Mouse (Mus musculus) right cerebral cortex, postnatal 10 days (tissue): ENCODE results near the gene Fubp3.
A peak's percentile ranks its signal among the peaks of the same experiment; 100 is the strongest.

ENCODE experiments used
- DNase-seq, 2 experiments: peaks; one replicate each; pipeline ENCODE4 v3.0.0; 2021; ENCODE audit warnings: low spot score in 2 of 2

The Fubp3 gene

DNA sequence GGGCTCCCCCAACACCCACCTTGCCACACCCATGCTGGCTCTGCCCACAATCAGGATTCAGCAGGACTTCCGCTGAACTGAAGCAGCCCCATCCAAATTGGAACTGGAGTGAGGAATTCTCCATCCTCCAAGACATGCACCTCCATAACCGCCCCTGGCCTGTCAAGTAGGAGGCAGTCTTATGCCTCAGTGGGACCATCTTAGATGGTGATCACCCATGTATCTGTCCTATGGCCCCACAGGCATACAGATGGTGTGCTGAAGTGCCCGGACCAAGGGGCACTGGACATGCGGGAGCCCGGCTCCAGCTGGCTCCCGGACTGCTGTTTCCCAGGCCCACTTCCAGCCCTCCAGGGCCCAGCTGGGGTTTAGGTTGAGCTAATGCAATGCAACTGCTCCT lies 46.8 kb downstream of the Fubp3 start:
- DNase-seq = no peak

DNA sequence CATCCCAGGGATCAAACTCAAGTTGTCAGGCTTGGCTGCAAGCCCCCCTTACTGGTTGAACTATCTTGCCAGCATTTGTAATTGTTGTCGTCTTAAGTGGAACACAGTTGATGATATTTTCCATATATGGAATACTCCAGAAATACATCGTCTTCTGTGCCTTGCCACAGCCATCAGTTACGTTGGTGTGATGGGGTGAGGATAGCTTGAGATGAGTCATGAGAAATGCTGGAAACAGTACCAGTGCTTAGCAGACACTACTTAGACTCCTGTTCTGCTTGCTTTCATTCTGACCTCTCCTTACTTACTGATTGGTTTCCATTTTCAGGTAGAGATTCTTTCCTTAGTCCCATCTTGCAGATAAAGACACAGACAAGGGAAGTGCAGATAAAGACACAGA lies 61.1 kb downstream of the Fubp3 start:
- no peak for DNase-seq

DNA sequence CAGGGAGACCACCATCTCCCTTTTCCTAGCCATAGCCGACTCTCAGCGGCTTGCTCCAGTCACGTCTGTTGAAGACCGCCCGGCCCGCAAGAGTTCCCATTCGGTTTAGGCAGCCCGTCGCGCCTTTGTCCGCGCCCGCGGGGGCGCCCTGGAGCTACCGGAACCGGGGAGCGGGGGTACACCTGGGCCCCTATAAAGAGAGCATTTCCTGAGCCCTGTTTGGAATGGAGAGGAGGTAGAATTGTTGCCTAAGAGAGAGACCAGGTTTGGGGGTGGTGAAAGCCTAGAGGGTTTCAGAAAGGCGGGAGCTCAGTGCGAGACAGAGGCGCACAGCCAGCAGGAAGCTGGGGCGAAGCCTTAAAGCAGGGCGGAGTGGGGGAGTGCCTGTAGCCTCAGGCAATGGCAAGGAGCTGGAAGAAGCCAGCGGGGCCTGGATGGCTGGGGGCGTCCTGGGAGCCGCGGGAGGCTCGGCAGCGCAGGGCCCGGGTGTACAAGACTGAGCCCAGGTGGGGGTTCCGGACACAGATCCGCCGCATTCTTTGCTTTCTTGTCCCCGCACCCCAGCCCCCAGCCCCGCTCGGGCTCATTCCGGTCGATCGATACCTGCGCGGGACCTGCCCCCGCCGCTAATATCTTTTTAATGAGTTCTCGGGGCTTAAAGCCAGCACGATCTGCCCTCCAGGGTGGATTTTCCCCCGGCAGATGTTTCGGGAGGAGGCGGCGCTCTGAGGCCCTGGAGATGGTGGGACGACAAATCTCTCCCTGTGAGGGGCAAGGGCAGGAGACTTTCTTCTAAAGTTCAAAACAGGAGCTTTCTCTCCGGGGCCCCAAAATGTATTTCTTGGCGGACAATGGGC lies 63.1 kb downstream of the Fubp3 start:
- DNase-seq = no peak

DNA sequence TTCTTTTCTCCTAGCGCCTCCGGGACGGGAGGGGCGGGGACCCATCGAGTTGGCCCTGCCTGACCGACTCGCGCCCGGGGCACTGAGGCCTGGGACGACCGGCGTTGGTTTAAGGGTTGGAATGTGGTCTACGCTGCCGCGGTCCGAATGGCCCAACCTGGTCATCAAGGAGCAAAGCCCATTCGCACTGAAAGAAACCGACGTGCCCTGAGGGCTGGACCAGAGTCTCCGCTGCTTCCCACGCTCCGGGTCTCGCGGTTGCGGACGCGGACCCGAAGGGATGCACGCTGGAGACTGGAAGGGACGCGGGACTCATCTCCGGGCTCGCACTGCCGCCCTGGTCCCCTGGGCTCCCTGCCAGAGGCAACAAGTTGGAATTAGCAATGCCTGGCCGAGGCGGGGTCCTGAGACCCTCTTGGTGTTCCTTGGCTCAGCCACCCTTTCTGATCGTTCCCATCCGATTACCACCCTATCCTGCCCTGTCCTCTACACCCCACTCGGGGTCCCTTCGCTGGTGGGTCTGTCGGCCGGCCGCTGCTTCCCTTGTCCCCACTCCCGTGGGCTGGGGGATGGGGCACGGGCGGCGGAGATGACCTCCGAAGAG lies 63.8 kb downstream of the Fubp3 start:
- DNase-seq = no peak

DNA sequence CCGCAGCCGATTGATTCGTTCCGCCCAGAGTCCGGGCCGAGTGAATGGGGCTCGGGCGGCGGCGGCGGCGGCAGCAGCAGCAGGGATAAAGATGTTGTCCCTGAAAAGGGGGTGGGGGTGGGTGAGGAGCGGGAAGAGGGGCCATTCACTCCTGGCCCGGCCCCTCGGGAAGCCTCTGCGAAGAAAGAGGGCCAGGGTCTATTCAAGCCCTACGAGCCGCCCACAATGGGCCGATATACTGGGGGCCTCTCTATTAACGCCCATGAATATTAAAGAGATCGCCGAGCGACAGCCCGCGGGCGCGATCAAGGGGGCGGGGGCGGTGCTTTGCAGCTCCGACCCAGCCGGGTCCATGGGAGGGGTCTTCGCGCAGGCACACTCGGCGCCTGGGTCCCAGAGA lies 64.3 kb downstream of the Fubp3 start:
- no peak for DNase-seq

DNA sequence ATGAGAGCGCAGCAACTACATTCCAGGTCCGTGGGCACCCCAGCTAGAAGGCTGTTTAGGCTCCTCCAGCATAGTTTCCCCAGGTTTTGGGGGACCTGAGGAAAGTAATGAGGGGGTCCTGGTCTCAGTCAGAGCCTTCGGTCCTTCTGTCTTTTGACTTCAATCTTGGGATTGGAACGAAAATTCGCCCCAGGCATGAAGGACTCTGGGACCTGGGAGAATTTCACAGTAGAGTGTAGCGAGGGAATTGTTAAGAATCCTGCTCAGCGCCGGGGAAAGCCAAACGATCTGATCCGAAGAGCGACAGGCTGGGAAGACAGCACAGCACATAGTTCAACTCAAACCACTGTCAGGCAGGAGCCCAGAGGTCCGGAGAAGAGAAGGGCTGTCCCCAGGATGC lies 64.9 kb downstream of the Fubp3 start:
- no peak for DNase-seq

DNA sequence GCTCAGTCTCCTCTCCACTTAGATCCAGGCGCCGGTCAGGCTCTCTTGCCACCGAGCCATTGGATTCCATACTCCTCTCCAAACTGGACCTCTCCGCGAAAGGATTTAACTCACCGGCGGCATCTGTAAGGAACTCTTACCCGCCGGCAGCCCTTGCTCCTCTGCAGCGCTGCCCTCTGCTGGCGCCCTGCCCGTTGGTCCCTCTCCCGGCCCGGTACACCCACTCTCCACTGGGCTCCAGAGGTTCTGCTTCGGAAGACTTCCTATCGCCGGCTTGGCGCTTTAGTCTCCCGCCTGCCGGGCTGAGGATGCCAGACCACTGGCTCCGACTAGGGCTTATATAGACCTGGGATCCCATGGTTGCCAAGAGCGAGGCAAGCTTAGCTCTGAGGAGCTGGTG lies 65.4 kb downstream of the Fubp3 start:
- peak in 1 of 2 experiments; percentile 49 for DNase-seq

DNA sequence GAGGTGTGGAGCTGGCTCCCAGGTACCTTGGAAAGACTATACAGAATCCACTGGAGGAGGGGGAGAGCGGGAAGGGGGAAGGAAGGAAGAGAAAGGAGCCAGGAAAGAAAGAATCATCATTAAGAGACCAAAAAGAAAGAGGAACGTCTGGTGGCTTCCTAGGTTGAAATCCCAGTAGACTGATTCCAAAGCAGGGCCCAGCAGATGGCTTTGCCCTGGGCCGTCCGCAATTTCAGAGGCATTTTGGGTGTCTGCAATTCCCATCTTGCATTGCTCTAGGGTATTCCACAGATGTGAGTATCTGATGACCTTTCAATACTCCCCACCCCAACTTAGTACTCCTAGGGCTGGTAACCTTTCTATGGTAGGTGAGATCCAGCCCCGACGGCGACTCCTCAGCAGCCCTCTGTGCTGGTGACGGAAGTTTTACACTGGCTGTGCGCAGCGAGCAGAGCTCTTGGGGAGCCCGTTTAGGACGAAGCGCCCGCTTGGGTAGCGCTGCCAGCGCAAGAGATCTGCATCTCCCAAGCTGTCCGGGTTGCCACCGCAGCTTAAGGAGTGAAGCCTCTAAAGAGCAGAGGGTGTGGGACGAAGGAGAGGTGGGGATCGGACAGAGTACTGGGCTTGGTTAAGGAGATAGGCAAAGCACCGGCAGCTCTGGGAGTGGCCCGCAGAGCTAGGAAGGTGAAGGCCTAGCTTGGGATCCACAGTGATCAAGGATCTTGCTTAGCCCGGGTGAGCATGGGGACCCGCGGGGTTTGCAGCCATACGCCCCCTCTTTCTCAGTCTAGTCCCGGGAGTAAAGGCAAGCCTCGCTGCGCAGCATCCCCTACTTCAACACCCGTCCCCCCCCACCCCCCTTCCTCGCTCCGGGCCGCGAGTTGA lies 66.4 kb downstream of the Fubp3 start:
- DNase-seq = peak in 1 of 2 experiments; percentile 17

DNA sequence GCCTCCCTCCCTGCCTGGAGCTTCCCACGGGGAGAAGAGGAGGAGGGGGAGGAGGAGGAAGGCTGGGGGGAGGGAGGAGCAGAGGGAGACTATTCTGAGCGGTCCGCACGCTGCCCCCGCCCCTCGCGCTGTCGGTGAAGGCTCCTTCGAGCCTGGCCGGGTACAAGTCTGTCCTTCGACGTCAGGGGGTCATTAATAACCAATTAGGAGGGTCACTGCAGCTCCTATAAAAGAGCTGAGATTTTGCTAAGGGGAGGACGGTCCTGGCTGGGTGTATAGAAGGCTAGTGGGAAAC lies 67.0 kb downstream of the Fubp3 start:
- peak in 1 of 2 experiments; percentile 16 for DNase-seq

DNA sequence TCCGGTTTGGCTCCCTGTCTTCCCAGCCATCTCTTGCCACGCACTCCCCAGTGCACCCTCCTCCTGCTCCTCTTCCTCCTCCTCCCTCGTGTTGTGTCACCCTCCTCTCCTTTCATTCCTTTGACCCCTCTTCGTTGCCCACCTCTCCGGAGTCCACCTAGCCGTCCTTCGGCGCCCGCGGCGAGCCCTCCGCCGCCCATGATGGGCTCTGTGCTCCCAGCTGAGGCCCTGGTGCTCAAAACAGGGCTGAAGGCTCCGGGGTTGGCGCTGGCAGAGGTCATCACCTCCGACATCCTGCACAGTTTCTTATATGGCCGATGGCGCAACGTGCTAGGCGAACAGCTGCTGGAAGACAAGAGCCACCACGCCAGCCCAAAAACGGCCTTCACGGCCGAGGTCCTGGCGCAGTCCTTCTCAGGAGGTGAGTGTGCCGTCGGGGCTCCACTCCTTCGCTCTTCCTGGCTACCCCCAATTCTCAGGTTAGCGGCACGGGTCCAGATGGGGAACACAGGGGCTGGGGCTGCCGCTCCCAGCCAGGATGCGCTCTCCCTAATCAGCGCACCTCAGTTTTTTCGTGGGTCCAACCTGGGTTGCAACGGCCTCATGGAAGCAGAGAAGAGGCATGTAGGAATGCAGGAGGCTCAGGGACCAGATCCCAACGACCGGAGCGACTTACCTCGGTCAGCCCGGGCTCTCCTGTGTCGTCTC lies 67.6 kb downstream of the Fubp3 start, which contains the start of gene Prdm12:
TSS of gene Prdm12 (plus strand) at position 137 of the 708 bp plus-strand sequence.
- no peak for DNase-seq

DNA sequence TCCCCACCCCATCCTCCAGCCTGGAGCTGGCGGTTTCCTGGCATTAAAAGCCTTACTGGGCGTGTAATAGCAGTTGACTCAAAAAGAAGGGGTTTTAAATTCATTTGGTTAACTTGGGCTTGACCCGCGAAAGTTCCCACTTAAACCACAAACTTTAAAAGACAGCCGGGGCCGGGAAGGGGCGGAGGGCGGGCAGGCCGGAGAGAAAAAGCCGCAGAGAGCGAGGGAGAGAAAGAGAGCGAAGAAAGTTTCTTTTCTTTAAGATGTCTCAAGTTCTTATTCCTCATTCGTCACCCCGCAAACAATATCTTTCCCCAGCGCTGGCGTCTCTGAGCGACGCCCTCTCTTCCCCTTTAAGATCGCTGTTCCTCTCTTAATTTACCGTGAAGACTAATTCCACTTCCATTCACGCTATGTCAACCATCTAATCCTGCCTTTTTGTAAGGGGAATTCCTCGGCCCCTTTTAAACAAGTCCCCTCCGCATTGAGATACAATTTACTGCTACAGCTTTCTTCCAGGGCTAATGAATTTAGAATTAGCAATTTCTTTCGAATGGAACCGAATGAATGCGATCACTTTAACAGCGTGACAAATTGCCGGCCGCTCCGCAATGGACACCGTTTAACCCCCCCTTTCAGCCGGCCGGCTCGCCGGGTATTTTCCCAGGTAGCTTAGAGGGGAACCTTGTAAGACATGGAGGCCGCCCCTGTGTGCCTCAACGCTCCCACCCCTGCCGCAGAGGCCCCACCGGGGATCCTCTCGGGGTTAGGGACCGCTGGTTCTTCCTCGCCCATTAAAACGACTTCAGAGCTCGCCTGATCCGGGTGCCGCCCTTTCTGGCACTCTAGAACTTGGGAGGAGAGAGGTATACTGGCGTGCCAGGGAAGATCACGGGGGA lies 68.4 kb downstream of the Fubp3 start:
- no peak for DNase-seq

DNA sequence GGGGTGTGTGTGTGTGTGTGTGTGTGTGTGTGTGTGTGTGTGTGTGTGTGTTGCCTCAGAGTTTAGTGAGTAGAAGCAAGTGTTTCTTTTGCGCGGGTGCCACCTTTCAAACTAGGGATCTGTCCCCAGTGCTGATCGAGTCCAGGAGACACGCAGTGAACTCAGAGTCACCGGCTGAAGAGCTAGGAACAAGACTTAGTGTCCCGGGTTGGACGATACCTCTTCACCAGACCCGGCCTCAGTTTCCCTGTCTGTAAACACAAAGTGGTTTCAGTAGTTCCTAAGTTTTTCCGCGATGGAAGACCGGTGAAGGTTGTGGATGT lies 69.0 kb downstream of the Fubp3 start:
- DNase-seq = no peak

DNA sequence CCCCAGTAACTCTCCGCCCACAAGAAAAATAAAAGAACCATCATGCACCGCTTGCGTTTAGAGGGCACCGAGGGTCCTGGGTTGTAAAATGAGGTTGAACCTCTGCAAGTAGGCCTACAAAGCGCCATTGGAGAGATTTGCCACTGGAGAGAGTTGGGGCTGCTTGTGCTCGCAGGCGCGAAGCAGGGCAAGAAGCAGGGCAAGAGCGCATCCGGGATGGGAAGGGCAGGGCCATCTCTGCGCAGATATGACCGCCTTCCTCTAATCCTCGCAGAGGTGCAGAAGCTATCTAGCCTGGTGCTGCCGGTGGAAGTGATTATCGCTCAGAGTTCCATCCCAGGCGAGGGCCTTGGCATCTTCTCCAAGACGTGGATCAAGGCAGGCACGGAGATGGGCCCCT lies 69.5 kb downstream of the Fubp3 start:
- DNase-seq = no peak

DNA sequence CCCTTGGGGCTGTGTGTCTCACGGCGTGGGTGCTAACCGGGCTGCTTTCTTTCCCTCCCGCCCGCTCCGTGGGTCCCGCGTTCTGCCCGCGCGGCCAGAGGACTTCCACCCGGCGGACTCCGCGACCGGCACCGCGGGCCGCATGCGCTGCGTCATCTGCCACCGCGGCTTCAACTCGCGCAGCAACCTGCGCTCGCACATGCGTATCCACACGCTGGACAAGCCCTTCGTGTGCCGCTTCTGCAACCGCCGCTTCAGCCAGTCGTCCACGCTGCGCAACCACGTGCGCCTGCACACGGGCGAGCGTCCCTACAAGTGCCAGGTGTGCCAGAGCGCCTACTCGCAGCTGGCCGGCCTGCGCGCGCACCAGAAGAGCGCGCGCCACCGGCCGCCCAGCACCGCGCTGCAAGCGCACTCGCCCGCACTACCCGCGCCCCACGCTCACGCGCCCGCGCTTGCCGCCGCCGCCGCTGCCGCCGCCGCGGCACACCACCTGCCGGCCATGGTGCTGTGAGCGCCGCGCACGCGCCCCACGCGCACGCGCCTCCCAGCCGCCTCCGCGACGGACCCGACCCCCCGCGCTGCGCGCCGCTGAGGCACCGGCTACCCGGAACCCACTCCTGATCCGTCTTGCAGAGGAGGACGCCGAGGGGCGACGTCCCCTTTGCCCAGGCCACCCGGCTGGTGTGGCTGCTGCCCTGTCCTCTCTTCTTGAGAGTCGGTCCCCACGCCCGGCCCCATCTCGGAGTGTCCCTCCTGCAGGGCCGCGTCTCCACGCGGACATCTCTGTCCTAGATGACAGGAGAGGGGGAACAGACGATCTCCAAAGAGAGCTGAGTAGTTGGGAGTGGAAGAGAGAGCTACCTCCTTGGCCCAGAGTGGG lies 81.8 kb downstream of the Fubp3 start:
- DNase-seq = peak; percentile 83 to 87

DNA sequence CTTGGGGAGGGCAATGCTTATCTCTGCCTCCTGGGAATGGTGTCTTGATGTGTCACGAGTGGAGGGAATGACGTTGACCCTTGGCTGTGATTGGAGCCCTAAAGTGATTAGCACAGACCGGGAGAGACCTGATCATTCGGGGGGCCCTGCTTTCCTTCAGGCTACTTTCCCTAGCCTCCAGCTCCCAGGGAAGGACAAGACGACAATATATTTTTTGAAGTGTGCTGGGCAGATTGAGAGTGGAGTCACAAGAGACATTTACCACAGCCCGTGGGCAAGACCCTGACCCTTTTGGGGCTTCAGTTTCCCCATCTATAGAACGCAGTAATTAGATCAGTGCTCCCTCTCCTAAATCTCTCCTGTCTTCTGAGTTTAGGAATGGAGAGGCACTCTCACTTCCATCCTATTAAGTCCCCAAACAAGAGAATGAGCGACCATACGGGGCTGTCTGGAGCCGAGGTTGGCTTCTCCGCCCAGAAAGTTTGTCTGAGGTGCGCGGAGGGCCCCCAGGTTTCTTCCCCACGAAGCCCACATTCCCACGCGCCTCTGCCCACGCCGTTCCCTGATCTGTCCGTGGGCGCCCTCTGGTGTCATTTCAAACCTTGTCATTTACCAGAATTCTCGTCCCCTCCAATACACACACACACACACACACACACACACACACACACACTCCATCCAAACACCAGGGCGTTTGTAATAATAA lies 82.6 kb downstream of the Fubp3 start:
- peak; percentile 70 to 82 for DNase-seq

DNA sequence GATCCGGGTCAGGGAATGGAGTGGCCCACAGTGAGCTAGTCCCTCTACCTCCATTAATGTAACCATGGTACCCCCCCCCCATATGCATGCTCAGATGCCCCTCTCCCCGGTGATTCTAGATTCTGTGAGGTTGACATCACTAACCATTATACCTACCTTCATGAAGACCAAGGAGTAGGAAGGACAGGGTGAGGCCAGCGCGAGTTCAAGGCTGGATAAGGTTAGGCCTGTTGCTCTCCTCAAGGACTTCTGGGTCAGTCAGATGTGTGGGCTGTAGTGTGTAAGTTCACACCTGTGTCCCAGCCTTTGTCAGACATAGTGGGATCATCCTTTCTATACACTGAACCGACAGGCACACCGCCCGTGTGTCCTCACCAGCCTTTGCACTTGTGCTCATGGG lies 83.9 kb downstream of the Fubp3 start:
- no peak for DNase-seq

DNA sequence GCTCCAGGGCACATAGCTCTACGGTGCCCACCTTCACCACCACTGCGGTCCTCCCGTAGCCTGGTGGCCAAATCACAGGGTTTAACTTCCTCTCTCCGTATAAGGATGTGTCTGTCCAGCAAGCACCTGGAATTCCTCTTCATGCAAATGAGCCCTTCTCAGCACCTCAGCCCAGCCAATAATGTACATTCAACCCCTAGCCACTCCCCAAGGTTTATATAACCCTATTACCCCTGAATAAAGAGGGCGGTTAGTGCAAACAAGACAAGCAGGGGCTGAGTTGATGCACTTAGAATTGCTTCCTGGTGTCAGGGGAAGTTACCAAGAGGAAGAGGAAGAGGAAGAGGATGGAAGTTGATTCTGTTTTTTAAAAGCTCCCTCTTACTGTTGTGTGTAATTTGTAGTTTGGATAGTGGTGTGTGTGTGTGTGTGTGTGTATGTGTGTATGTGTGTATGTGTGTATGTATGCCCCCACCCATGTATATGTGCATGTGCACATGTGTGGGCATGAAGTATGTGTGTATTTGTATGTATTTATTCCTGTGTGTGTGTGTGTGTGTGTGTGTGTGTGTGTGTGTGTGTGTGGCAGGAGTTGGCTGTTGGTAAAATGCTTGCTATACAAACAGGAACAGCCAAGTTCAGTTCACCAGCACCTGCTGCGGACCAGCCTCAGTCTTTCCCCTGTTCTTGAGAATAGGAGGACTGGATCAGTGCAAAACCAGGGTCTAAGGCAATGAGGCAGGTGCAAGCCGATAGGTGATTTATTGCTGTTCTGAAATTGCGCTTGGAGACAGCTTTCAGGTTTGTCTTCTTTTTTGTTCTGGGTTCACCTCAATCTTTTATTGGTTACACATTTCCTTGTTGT lies 90.7 kb downstream of the Fubp3 start:
- no peak for DNase-seq

DNA sequence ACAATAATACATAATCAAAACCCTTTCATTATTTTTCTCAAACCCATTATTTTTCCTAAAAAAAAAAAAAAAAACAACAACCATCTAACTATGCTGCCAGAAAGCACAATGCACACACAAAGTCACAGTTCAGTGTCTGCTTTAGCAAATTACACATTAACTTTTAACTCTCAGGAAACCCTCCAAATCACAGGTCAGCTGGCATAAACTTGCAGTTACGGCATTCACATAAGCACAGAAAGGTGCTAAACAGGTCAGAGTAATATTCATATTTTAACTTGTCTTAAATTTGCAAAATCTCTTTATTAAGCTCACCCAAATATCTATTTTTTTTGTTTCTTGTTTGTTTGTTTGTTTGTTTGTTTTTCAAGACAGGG lies 91.3 kb downstream of the Fubp3 start:
- no peak for DNase-seq
